Mouse (Mus musculus): Measurements from ENCODE around the gene Prdm16.

- no peak for TF ChIP-seq CTCF (conservative IDR thresholded peaks at IDR 0.05; ENCODE audit: low read length)
- TF ChIP-seq POU5F1 (IDR thresholded peaks at IDR 0.05; ENCODE audit: borderline replicate concordance, low read length) = no peak
- no peak for TF ChIP-seq NANOG (IDR thresholded peaks at IDR 0.05; ENCODE audit: borderline replicate concordance, low read length)
Observed at GRCm38 (mm10) chr4:154641296-154642110, 4.8 kb upstream of the Prdm16 start.

Measured in E14TG2a.4 (cell line).